Mouse (Mus musculus): ENCODE results near the gene Akap13. TPM values are rescaled to one million over a fixed set of nuclear protein-coding genes. Genes with fewer than 3 reads are reported as not detected.

The Akap13 gene
- polyA plus RNA-seq, 1 experiment from 2014 or later, result 31.0 TPM

DNA sequence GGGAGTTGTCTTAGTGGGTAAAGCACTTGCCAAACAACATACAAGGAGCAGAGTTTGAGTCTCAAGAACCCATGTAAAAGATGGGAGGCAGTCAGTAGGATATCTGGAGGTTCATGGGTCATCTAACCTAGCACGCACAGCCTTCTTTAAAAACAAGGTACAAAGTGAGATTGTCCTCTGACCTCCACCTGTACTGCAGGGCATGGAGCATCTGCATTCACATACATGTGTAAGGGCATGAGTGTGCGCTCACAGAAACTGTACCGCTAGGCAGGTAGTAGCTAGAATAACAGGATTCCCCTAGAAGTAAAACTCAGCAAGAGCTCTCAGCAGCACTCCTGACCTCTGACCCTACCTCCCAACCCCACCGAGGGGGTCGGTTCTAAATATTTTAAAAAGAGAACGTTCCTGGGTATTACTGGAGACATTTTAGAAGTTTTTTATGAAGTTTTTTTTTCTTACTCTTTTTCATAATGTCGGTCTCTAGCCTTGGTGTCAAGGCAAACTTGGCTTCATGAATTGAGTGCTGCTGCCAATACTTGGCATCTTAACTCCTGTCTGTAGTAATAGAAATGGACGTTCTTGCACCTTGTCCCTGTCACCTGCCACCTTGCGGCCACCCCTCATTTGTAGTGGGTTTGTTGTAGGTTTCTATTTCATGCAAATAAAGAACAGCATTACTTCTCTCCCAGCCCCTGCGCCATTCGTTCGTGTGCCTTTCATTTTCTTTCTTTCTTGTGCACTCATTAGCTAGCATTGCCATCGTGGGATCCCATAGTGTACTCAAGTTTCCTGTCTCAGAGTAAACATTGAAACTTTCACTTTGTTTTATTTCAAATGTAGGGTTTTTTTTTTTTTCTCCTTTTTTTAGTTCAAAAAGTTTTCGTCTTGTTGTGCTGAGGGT is 61.6 kb downstream of the Akap13 start:
- Histone ChIP-seq H3K9ac (ENCODE audit: low read length) (no peak overlapping the region), H3K36me3 (ENCODE audit: control insufficient read depth, insufficient read depth, low read length) (no peaks in the 10 kb centered on the region), H3K27ac (ENCODE audit: low read depth, low read length) (no peak overlapping the region), H3K9me3 (ENCODE audit: control insufficient read depth, low read length) (no peaks in the 10 kb centered on the region), H3K4me1 (replicated peaks; ENCODE audit: control insufficient read depth, insufficient read depth, low read length) (0 out of 2 replicates have a peak, but pooled peaks cover 2% of the 10 kb centered on the region), H3K4me3 (ENCODE audit: low read depth, low read length) (no peak overlapping the region), H3K4me2 (ENCODE audit: low read depth, low read length, severe bottlenecking) (no peak overlapping the region), H3K27me3 (ENCODE audit: control insufficient read depth, insufficient read depth, low read length) (no peaks in the 10 kb centered on the region)
- WGBS, result 89% methylated on average over 14 of the region's 14 CpGs
- DNase-seq (ENCODE audit: low spot score) (no peak), ATAC-seq (replicated peaks; ENCODE audit: low FRiP score) (no peak)

- no peak for DNase-seq (ENCODE audit: low spot score)
- 51% methylated on average over 6 of the region's 6 CpGs for WGBS
- H3K27ac ChIP-seq (ENCODE audit: low read depth, low read length), result no peak overlapping the region
Observed at GRCm38 (mm10) chr7:75520531-75520930, 65.2 kb downstream of the Akap13 start.

DNA sequence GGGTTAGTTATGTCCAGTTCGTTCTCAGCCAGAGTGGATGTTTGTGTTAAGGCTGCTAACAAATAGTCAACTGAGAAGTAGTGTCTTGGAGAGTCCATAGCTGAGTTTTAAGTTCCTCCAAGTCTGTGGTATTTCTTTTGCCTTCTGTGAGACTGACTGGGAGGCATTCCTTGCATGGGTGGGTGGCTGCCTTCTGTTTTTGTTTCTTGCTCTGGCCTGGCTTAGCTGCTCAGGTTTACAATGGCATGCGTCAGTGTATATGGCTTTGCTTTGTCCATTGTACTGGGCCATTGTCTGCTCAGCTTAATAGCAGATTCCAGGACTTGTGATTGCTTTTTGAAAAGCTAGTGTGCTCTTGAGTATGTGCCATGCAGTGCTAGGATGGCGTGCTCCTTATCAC is 65.9 kb downstream of the Akap13 start:
- H3K9ac ChIP-seq (ENCODE audit: low read length), result no peak overlapping the region
- no peak overlapping the region for H3K4me3 ChIP-seq (ENCODE audit: low read depth, low read length)
- no peaks in the 10 kb centered on the region for H3K27me3 ChIP-seq (ENCODE audit: control insufficient read depth, insufficient read depth, low read length)
- no peaks in the 10 kb centered on the region for H3K36me3 ChIP-seq (ENCODE audit: control insufficient read depth, insufficient read depth, low read length)
- WGBS, result 32% methylated on average over 3 of the region's 3 CpGs
- H3K9me3 ChIP-seq (ENCODE audit: control insufficient read depth, low read length), result no peaks in the 10 kb centered on the region
- 0 out of 2 replicates have a peak, but pooled peaks cover 2% of the 10 kb centered on the region for H3K4me1 ChIP-seq (replicated peaks; ENCODE audit: control insufficient read depth, insufficient read depth, low read length)
- ATAC-seq (replicated peaks; ENCODE audit: low FRiP score), result no peak
- DNase-seq (ENCODE audit: low spot score), result no peak
- no peak overlapping the region for H3K27ac ChIP-seq (ENCODE audit: low read depth, low read length)
- no peak overlapping the region for H3K4me2 ChIP-seq (ENCODE audit: low read depth, low read length, severe bottlenecking)

More at GRCm38 (mm10) chr7:75520531-75520930, 65.2 kb downstream of the Akap13 start:
- H3K9ac ChIP-seq (ENCODE audit: low read length), result no peak overlapping the region
- no peaks in the 10 kb centered on the region for H3K27me3 ChIP-seq (ENCODE audit: control insufficient read depth, insufficient read depth, low read length)
- no peak for ATAC-seq (replicated peaks; ENCODE audit: low FRiP score)
- H3K36me3 ChIP-seq (ENCODE audit: control insufficient read depth, insufficient read depth, low read length), result no peaks in the 10 kb centered on the region
- H3K4me3 ChIP-seq (ENCODE audit: low read depth, low read length), result no peak overlapping the region
- H3K4me1 ChIP-seq (replicated peaks; ENCODE audit: control insufficient read depth, insufficient read depth, low read length), result 0 out of 2 replicates have a peak, but pooled peaks cover 2% of the 10 kb centered on the region
- no peak overlapping the region for H3K4me2 ChIP-seq (ENCODE audit: low read depth, low read length, severe bottlenecking)
- H3K9me3 ChIP-seq (ENCODE audit: control insufficient read depth, low read length), result no peaks in the 10 kb centered on the region

GRCm38 (mm10) chr7:75522226-75522625 is 66.9 kb downstream of the Akap13 start:
- Histone ChIP-seq H3K27me3 (ENCODE audit: control insufficient read depth, insufficient read depth, low read length) (no peaks in the 10 kb centered on the region), H3K36me3 (ENCODE audit: control insufficient read depth, insufficient read depth, low read length) (no peaks in the 10 kb centered on the region), H3K27ac (ENCODE audit: low read depth, low read length) (no peak overlapping the region), H3K4me3 (ENCODE audit: low read depth, low read length) (no peak overlapping the region), H3K9me3 (ENCODE audit: control insufficient read depth, low read length) (no peaks in the 10 kb centered on the region), H3K4me1 (replicated peaks; ENCODE audit: control insufficient read depth, insufficient read depth, low read length) (0 out of 2 replicates have a peak, but pooled peaks cover 2% of the 10 kb centered on the region), H3K9ac (ENCODE audit: low read length) (no peak overlapping the region), H3K4me2 (ENCODE audit: low read depth, low read length, severe bottlenecking) (no peak overlapping the region)
- ATAC-seq (replicated peaks; ENCODE audit: low FRiP score) (no peak), DNase-seq (ENCODE audit: low spot score) (no peak)
- WGBS, result 83% methylated on average over 3 of the region's 3 CpGs

GRCm38 (mm10) chr7:75524789-75525569 is 69.6 kb downstream of the Akap13 start:
- H3K4me3 ChIP-seq (ENCODE audit: low read depth, low read length), result no peak overlapping the region
- DNase-seq (ENCODE audit: low spot score), result no peak
- H3K4me2 ChIP-seq (ENCODE audit: low read depth, low read length, severe bottlenecking), result no peak overlapping the region
- H3K9me3 ChIP-seq (ENCODE audit: control insufficient read depth, low read length), result no peaks in the 10 kb centered on the region
- no peak for ATAC-seq (replicated peaks; ENCODE audit: low FRiP score)
- H3K4me1 ChIP-seq (replicated peaks; ENCODE audit: control insufficient read depth, insufficient read depth, low read length), result 0 out of 2 replicates have a peak, but pooled peaks cover 2% of the 10 kb centered on the region
- H3K27me3 ChIP-seq (ENCODE audit: control insufficient read depth, insufficient read depth, low read length), result no peaks in the 10 kb centered on the region
- H3K27ac ChIP-seq (ENCODE audit: low read depth, low read length), result no peak overlapping the region
- H3K36me3 ChIP-seq (ENCODE audit: control insufficient read depth, insufficient read depth, low read length), result no peaks in the 10 kb centered on the region
- H3K9ac ChIP-seq (ENCODE audit: low read length), result no peak overlapping the region

- DNase-seq (ENCODE audit: low spot score) (no peak), ATAC-seq (replicated peaks; ENCODE audit: low FRiP score) (no peak)
- Histone ChIP-seq H3K4me2 (ENCODE audit: low read depth, low read length, severe bottlenecking) (no peak overlapping the region), H3K4me1 (replicated peaks; ENCODE audit: control insufficient read depth, insufficient read depth, low read length) (0 out of 2 replicates have a peak, but pooled peaks cover 2% of the 10 kb centered on the region), H3K27me3 (ENCODE audit: control insufficient read depth, insufficient read depth, low read length) (no peaks in the 10 kb centered on the region), H3K9me3 (ENCODE audit: control insufficient read depth, low read length) (no peaks in the 10 kb centered on the region), H3K4me3 (ENCODE audit: low read depth, low read length) (no peak overlapping the region), H3K9ac (ENCODE audit: low read length) (no peak overlapping the region), H3K36me3 (ENCODE audit: control insufficient read depth, insufficient read depth, low read length) (no peaks in the 10 kb centered on the region), H3K27ac (ENCODE audit: low read depth, low read length) (no peak overlapping the region)
- WGBS, result 91% methylated on average over 4 of the region's 4 CpGs
Observed at GRCm38 (mm10) chr7:75525716-75526401, 70.5 kb downstream of the Akap13 start.

- Histone ChIP-seq H3K4me2 (ENCODE audit: low read depth, low read length, severe bottlenecking) (no peak overlapping the region), H3K27ac (ENCODE audit: low read depth, low read length) (no peak overlapping the region), H3K9me3 (ENCODE audit: control insufficient read depth, low read length) (no peaks in the 10 kb centered on the region), H3K4me1 (replicated peaks; ENCODE audit: control insufficient read depth, insufficient read depth, low read length) (no peaks in the 10 kb centered on the region), H3K9ac (ENCODE audit: low read length) (no peak overlapping the region), H3K4me3 (ENCODE audit: low read depth, low read length) (no peak overlapping the region), H3K27me3 (ENCODE audit: control insufficient read depth, insufficient read depth, low read length) (no peaks in the 10 kb centered on the region), H3K36me3 (ENCODE audit: control insufficient read depth, insufficient read depth, low read length) (no peaks in the 10 kb centered on the region)
- ATAC-seq (replicated peaks; ENCODE audit: low FRiP score) (no peak), DNase-seq (ENCODE audit: low spot score) (no peak)
- WGBS, result 93% methylated on average over 4 of the region's 4 CpGs
Observed at GRCm38 (mm10) chr7:75528751-75529150, 73.4 kb downstream of the Akap13 start.

- H3K27ac ChIP-seq (ENCODE audit: low read depth, low read length), result no peak overlapping the region
- H3K4me1 ChIP-seq (replicated peaks; ENCODE audit: control insufficient read depth, insufficient read depth, low read length), result no peaks in the 10 kb centered on the region
- WGBS, result 91% methylated on average over 7 of the region's 7 CpGs
- no peak overlapping the region for H3K4me3 ChIP-seq (ENCODE audit: low read depth, low read length)
- ATAC-seq (replicated peaks; ENCODE audit: low FRiP score) (no peak), DNase-seq (ENCODE audit: low spot score) (no peak)
- no peaks in the 10 kb centered on the region for H3K36me3 ChIP-seq (ENCODE audit: control insufficient read depth, insufficient read depth, low read length)
- no peak overlapping the region for H3K4me2 ChIP-seq (ENCODE audit: low read depth, low read length, severe bottlenecking)
- H3K27me3 ChIP-seq (ENCODE audit: control insufficient read depth, insufficient read depth, low read length), result no peaks in the 10 kb centered on the region
- no peaks in the 10 kb centered on the region for H3K9me3 ChIP-seq (ENCODE audit: control insufficient read depth, low read length)
- no peak overlapping the region for H3K9ac ChIP-seq (ENCODE audit: low read length)
Observed at GRCm38 (mm10) chr7:75529857-75530437, 74.6 kb downstream of the Akap13 start.

Measured in forebrain, embryonic 11.5 days (tissue).